Mouse (Mus musculus): ENCODE data around the gene Asns. TPM values are rescaled to one million over a fixed set of nuclear protein-coding genes. Genes with fewer than 3 reads are reported as not detected.

The Asns gene
- polyA plus RNA-seq (2012; rRNA removed) = 85.4 and 89.9 TPM in 2 replicates

- peak; percentile 28; the same call in 1 of the 2 replicates for TF ChIP-seq CTCF (IDR thresholded peaks at IDR 0.05; ENCODE audit: borderline replicate concordance, insufficient read depth, low read depth, low read length)
- TF ChIP-seq POLR2A (IDR thresholded peaks at IDR 0.05; ENCODE audit: borderline replicate concordance, insufficient read depth, low read length) = peak; percentile 71; the same call in 1 of the 2 replicates
- peak within 1 kb of the TSS; percentile 55 for H3K27ac ChIP-seq (ENCODE audit: insufficient read depth, low read length)
- no peaks in the 10 kb centered on the region; the same call in 1 of the 2 replicates for H3K4me1 ChIP-seq (ENCODE audit: control insufficient read depth, insufficient read depth, low read length)
- H3K27me3 ChIP-seq (ENCODE audit: control insufficient read depth, insufficient read depth, low read length) = no peaks in the 10 kb centered on the region
- peak; percentile 92 for DNase-seq
- WGBS = under 1% methylated on average over 51 of the region's 51 CpGs
- H3K4me3 ChIP-seq (replicated peaks; ENCODE audit: insufficient read depth, low read depth, low read length) = peak within 1 kb of the TSS; percentile 83
These were observed at the start of gene Asns for GRCm38 (mm10) chr6:7692884-7693585. Gene Asns, minus strand, starts transcription at chr6:7693254.

GRCm38 (mm10) chr6:7741721-7742120 lies 48.7 kb upstream of the Asns start:
- TF ChIP-seq POLR2A (IDR thresholded peaks at IDR 0.05; ENCODE audit: borderline replicate concordance, insufficient read depth, low read length) = no peak
- no peak for TF ChIP-seq CTCF (IDR thresholded peaks at IDR 0.05; ENCODE audit: borderline replicate concordance, insufficient read depth, low read depth, low read length)
- Histone ChIP-seq H3K4me3 (replicated peaks; ENCODE audit: insufficient read depth, low read depth, low read length) (no peak overlapping the region), H3K4me1 (ENCODE audit: control insufficient read depth, insufficient read depth, low read length) (no peaks in the 10 kb centered on the region), H3K27ac (ENCODE audit: insufficient read depth, low read length) (no peak overlapping the region), H3K27me3 (ENCODE audit: control insufficient read depth, insufficient read depth, low read length) (no peaks in the 10 kb centered on the region)
- no peak for DNase-seq
- WGBS = 49% methylated on average over 3 of the region's 3 CpGs

- no peaks in the 10 kb centered on the region for H3K27me3 ChIP-seq (ENCODE audit: control insufficient read depth, insufficient read depth, low read length)
- TF ChIP-seq POLR2A (IDR thresholded peaks at IDR 0.05; ENCODE audit: borderline replicate concordance, insufficient read depth, low read length) (no peak), CTCF (IDR thresholded peaks at IDR 0.05; ENCODE audit: borderline replicate concordance, insufficient read depth, low read depth, low read length) (no peak)
- H3K4me1 ChIP-seq (ENCODE audit: control insufficient read depth, insufficient read depth, low read length) = no peaks in the 10 kb centered on the region
- no peak overlapping the region for H3K27ac ChIP-seq (ENCODE audit: insufficient read depth, low read length)
- WGBS = 90% methylated on average over 2 of the region's 2 CpGs
- no peak for DNase-seq
- H3K4me3 ChIP-seq (replicated peaks; ENCODE audit: insufficient read depth, low read depth, low read length) = no peak overlapping the region
These were observed 44.8 kb upstream of the Asns start for GRCm38 (mm10) chr6:7737842-7738241.

GRCm38 (mm10) chr6:7732754-7733708 lies 40.0 kb upstream of the Asns start:
- TF ChIP-seq POLR2A (IDR thresholded peaks at IDR 0.05; ENCODE audit: borderline replicate concordance, insufficient read depth, low read length) = no peak
- TF ChIP-seq CTCF (IDR thresholded peaks at IDR 0.05; ENCODE audit: borderline replicate concordance, insufficient read depth, low read depth, low read length) = peak; percentile 85
- peak; percentile 62 to 80 for DNase-seq
- WGBS = 33% methylated on average over 12 of the region's 12 CpGs
- no peak overlapping the region for H3K27ac ChIP-seq (ENCODE audit: insufficient read depth, low read length)
- no peaks in the 10 kb centered on the region for H3K4me1 ChIP-seq (ENCODE audit: control insufficient read depth, insufficient read depth, low read length)
- H3K4me3 ChIP-seq (replicated peaks; ENCODE audit: insufficient read depth, low read depth, low read length) = no peak overlapping the region
- no peaks in the 10 kb centered on the region for H3K27me3 ChIP-seq (ENCODE audit: control insufficient read depth, insufficient read depth, low read length)

GRCm38 (mm10) chr6:7732097-7732496 lies 39.0 kb upstream of the Asns start:
- Histone ChIP-seq H3K4me1 (ENCODE audit: control insufficient read depth, insufficient read depth, low read length) (no peaks in the 10 kb centered on the region), H3K4me3 (replicated peaks; ENCODE audit: insufficient read depth, low read depth, low read length) (no peak overlapping the region), H3K27me3 (ENCODE audit: control insufficient read depth, insufficient read depth, low read length) (no peaks in the 10 kb centered on the region), H3K27ac (ENCODE audit: insufficient read depth, low read length) (no peak overlapping the region)
- DNase-seq = no peak
- TF ChIP-seq POLR2A (IDR thresholded peaks at IDR 0.05; ENCODE audit: borderline replicate concordance, insufficient read depth, low read length) (no peak), CTCF (IDR thresholded peaks at IDR 0.05; ENCODE audit: borderline replicate concordance, insufficient read depth, low read depth, low read length) (no peak)
- 84% methylated on average over 6 of the region's 6 CpGs for WGBS

GRCm38 (mm10) chr6:7729128-7729527 lies 36.1 kb upstream of the Asns start:
- Histone ChIP-seq H3K27ac (ENCODE audit: insufficient read depth, low read length) (no peak overlapping the region), H3K27me3 (ENCODE audit: control insufficient read depth, insufficient read depth, low read length) (no peaks in the 10 kb centered on the region), H3K4me1 (ENCODE audit: control insufficient read depth, insufficient read depth, low read length) (no peaks in the 10 kb centered on the region), H3K4me3 (replicated peaks; ENCODE audit: insufficient read depth, low read depth, low read length) (no peak overlapping the region)
- no peak for DNase-seq
- TF ChIP-seq CTCF (IDR thresholded peaks at IDR 0.05; ENCODE audit: borderline replicate concordance, insufficient read depth, low read depth, low read length) (no peak), POLR2A (IDR thresholded peaks at IDR 0.05; ENCODE audit: borderline replicate concordance, insufficient read depth, low read length) (no peak)
- 65% methylated on average over 2 of the region's 2 CpGs for WGBS

GRCm38 (mm10) chr6:7728241-7728640 lies 35.2 kb upstream of the Asns start:
- DNase-seq = no peak
- Histone ChIP-seq H3K27me3 (ENCODE audit: control insufficient read depth, insufficient read depth, low read length) (no peaks in the 10 kb centered on the region), H3K27ac (ENCODE audit: insufficient read depth, low read length) (no peak overlapping the region), H3K4me3 (replicated peaks; ENCODE audit: insufficient read depth, low read depth, low read length) (no peak overlapping the region), H3K4me1 (ENCODE audit: control insufficient read depth, insufficient read depth, low read length) (no peaks in the 10 kb centered on the region)
- 95% methylated on average over 5 of the region's 5 CpGs for WGBS
- TF ChIP-seq POLR2A (IDR thresholded peaks at IDR 0.05; ENCODE audit: borderline replicate concordance, insufficient read depth, low read length) (no peak), CTCF (IDR thresholded peaks at IDR 0.05; ENCODE audit: borderline replicate concordance, insufficient read depth, low read depth, low read length) (no peak)
